Mouse (Mus musculus): ENCODE measurements around the gene Xpo5. TPM values are rescaled to one million over a fixed set of nuclear protein-coding genes. Genes with fewer than 3 reads are reported as not detected.
A peak's percentile ranks its signal among the peaks of the same experiment; 100 is the strongest.

Xpo5 gene
- total RNA-seq, 2 experiments from 2014 or later = 72.0 to 74.6 TPM

GRCm38 (mm10) chr17:46188829-46189228, 13.8 kb upstream of the Xpo5 start:
- DNase-seq (ENCODE audit: low spot score in 2 of 2) = no peak

GRCm38 (mm10) chr17:46201151-46201550, 1.4 kb upstream of the Xpo5 start:
- DNase-seq (ENCODE audit: low spot score in 2 of 2) = no peak

GRCm38 (mm10) chr17:46203078-46203477, 496 bp downstream of the Xpo5 start:
- DNase-seq (ENCODE audit: low spot score in 2 of 2) = no peak

- DNase-seq (ENCODE audit: low spot score in 2 of 2) = no peak
Measured at GRCm38 (mm10) chr17:46206676-46207075, 4.1 kb downstream of the Xpo5 start.

GRCm38 (mm10) chr17:46210550-46210949, 8.0 kb downstream of the Xpo5 start:
- DNase-seq (ENCODE audit: low spot score in 2 of 2) = no peak

GRCm38 (mm10) chr17:46221601-46222000, 19.0 kb downstream of the Xpo5 start:
- DNase-seq (ENCODE audit: low spot score in 2 of 2) = no peak

- DNase-seq (ENCODE audit: low spot score in 2 of 2) = no peak
Measured at GRCm38 (mm10) chr17:46227576-46227975, 25.0 kb downstream of the Xpo5 start.

- no peak for DNase-seq (ENCODE audit: low spot score in 2 of 2)
Measured at GRCm38 (mm10) chr17:46236067-46236466, 33.5 kb downstream of the Xpo5 start.

- DNase-seq (ENCODE audit: low spot score in 2 of 2) = no peak
Measured at GRCm38 (mm10) chr17:46237079-46237478, 34.5 kb downstream of the Xpo5 start.

- DNase-seq (ENCODE audit: low spot score in 2 of 2) = no peak
Measured at GRCm38 (mm10) chr17:46237480-46237879, 34.9 kb downstream of the Xpo5 start.

- no peak for DNase-seq (ENCODE audit: low spot score in 2 of 2)
Measured at GRCm38 (mm10) chr17:46239516-46240114, 37.0 kb downstream of the Xpo5 start.

- no peak for DNase-seq (ENCODE audit: low spot score in 2 of 2)
Measured at GRCm38 (mm10) chr17:46241471-46241870, 38.9 kb downstream of the Xpo5 start.

GRCm38 (mm10) chr17:46242274-46242673, 39.7 kb downstream of the Xpo5 start:
- DNase-seq (ENCODE audit: low spot score in 2 of 2) = no peak

- DNase-seq (ENCODE audit: low spot score in 2 of 2) = no peak
Measured at GRCm38 (mm10) chr17:46242993-46243392, 40.4 kb downstream of the Xpo5 start.

- no peak for DNase-seq (ENCODE audit: low spot score in 2 of 2)
Measured at GRCm38 (mm10) chr17:46243624-46244023, 41.0 kb downstream of the Xpo5 start.

GRCm38 (mm10) chr17:46244579-46244978, 42.0 kb downstream of the Xpo5 start:
- peak in 1 of 2 experiments; percentile 53 for DNase-seq (ENCODE audit: low spot score in 2 of 2)

GRCm38 (mm10) chr17:46247512-46248188, 45.1 kb downstream of the Xpo5 start, which contains the start of the genes Polr1c and Yipf3:
TSS of gene Polr1c (minus strand) at chr17:46248054.
TSS of gene Yipf3 (plus strand) at chr17:46248080.
- DNase-seq (ENCODE audit: low spot score in 2 of 2) = peak; percentile 83 to 90

- no peak for DNase-seq (ENCODE audit: low spot score in 2 of 2)
Measured at GRCm38 (mm10) chr17:46248189-46248522, 45.6 kb downstream of the Xpo5 start.

- DNase-seq (ENCODE audit: low spot score in 2 of 2) = no peak
Measured at GRCm38 (mm10) chr17:46251174-46251573, 48.6 kb downstream of the Xpo5 start.

GRCm38 (mm10) chr17:46252571-46253451, 50.2 kb downstream of the Xpo5 start:
- DNase-seq (ENCODE audit: low spot score in 2 of 2) = no peak

- DNase-seq (ENCODE audit: low spot score in 2 of 2) = peak; percentile 77 to 84
Measured at GRCm38 (mm10) chr17:46253452-46254084, 51.0 kb downstream of the Xpo5 start, which contains the start of gene Lrrc73. TSS of gene Lrrc73 (plus strand) at chr17:46253531.

Measured in adrenal gland, postnatal 4 days (tissue).